Mouse (Mus musculus) hindbrain, embryonic 11.5 days (tissue): ENCODE results near the gene Eci2. TPM values are rescaled to one million over a fixed set of nuclear protein-coding genes. Genes with fewer than 3 reads are reported as not detected.
"Not testable (repeated sequence)": the region's sequence is repeated elsewhere in the genome, so short reads cannot be mapped to it uniquely, and the experiment has no call there.

Source experiments
- ATAC-seq: fragments of 200-750 bp; cut with Nextera tagmentation; 2 replicates; pipeline ENCODE4 v1.8.0; 2017; ENCODE audit warnings: mild to moderate bottlenecking, moderate TSS enrichment, moderate library complexity; ENCODE audit not compliant: low FRiP score
- DNase-seq: peaks from one replicate; pipeline ENCODE4 v3.0.0-alpha.2; 2015; ENCODE audit warnings: low spot score
- H3K27ac ChIP-seq: fragments of 300-500 bp; sonication (generic); 2 replicates; pipeline ENCODE4 v1.5.1; 2014; ENCODE audit warnings: mild to moderate bottlenecking, low read depth, low read length
- H3K27me3 ChIP-seq: fragments of 300-500 bp; sonication (generic); 2 replicates; pipeline ENCODE4 v1.6.1; 2014; ENCODE audit warnings: mild to moderate bottlenecking, low read length, moderate library complexity, mixed read lengths; ENCODE audit not compliant: control insufficient read depth, insufficient read depth
- H3K36me3 ChIP-seq: fragments of 300-500 bp; sonication (generic); 2 replicates; pipeline ENCODE4 v1.6.1; 2014; ENCODE audit warnings: mild to moderate bottlenecking, low read length, moderate library complexity, mixed read lengths; ENCODE audit not compliant: control insufficient read depth, insufficient read depth
- H3K4me1 ChIP-seq: fragments of 300-500 bp; sonication (generic); replicated peaks from 2 replicates; pipeline ENCODE4 v1.6.1; 2014; ENCODE audit warnings: low read length, mixed read lengths; ENCODE audit not compliant: control insufficient read depth, insufficient read depth
- H3K4me2 ChIP-seq: fragments of 300-500 bp; sonication (generic); replicated peaks from 2 replicates; pipeline ENCODE4 v1.6.1; 2014; ENCODE audit warnings: mild to moderate bottlenecking, low read depth, low read length
- H3K4me3 ChIP-seq: fragments of 300-500 bp; sonication (generic); 2 replicates; pipeline ENCODE4 v1.5.1; 2014; ENCODE audit warnings: low read depth, low read length
- H3K9ac ChIP-seq: fragments of 300-500 bp; sonication (generic); 2 replicates; pipeline ENCODE4 v1.6.1; 2014; ENCODE audit warnings: low read depth, low read length
- H3K9me3 ChIP-seq: fragments of 300-500 bp; sonication (generic); 2 replicates; pipeline ENCODE4 v1.6.1; 2016; ENCODE audit warnings: low read length; ENCODE audit not compliant: control insufficient read depth
- WGBS: fragments of 180-500 bp; shearing (Covaris S2); extraction: QIAGEN DNeasy Blood & Tissue Kit; methylation state at CpG from one replicate; pipeline ENCODE4 v1.1.7; 2014; 5-methylcytosine and 5-hydroxymethylcytosine counted together
- polyA plus RNA-seq: library from polyadenylated mRNA; unstranded; fragments of >200 nt; fragmentation: Nextera tagmentation; extraction: Ambion mirVana; gene quantifications from 2 replicates; pipeline ENCODE4 v1.2.1, GENCODE M21; 2014

The Eci2 gene
- polyA plus RNA-seq, 1 experiment from 2014 or later = 128 TPM

- 41% methylated on average over 1 of the region's 1 CpGs for WGBS
- ATAC-seq (no peak), DNase-seq (no peak)
Observed at GRCm38 (mm10) chr13:34973770-34974169, 53.1 kb downstream of the Eci2 start.

GRCm38 (mm10) chr13:34973149-34973548 is 53.7 kb downstream of the Eci2 start:
- Histone ChIP-seq H3K9me3 (no peaks in the 10 kb centered on the region), H3K4me1 (no peaks in the 10 kb centered on the region), H3K36me3 (no peaks in the 10 kb centered on the region), H3K9ac (no peak overlapping the region), H3K4me3 (no peak overlapping the region), H3K27me3 (no peaks in the 10 kb centered on the region), H3K27ac (no peak overlapping the region), H3K4me2 (no peak overlapping the region)
- ATAC-seq (no peak), DNase-seq (peak; percentile 57)
- WGBS = 40% methylated on average over 1 of the region's 1 CpGs

More at GRCm38 (mm10) chr13:34973770-34974169, 53.1 kb downstream of the Eci2 start:
- Histone ChIP-seq H3K4me1 (no peaks in the 10 kb centered on the region), H3K27ac (no peak overlapping the region), H3K36me3 (no peaks in the 10 kb centered on the region), H3K27me3 (no peaks in the 10 kb centered on the region), H3K9me3 (no peaks in the 10 kb centered on the region), H3K4me3 (no peak overlapping the region), H3K4me2 (no peak overlapping the region), H3K9ac (no peak overlapping the region)

- not testable (repeated sequence) for H3K9me3 ChIP-seq, ATAC-seq, H3K4me3 ChIP-seq, DNase-seq, H3K9ac ChIP-seq, H3K27ac ChIP-seq, H3K36me3 ChIP-seq, H3K27me3 ChIP-seq, H3K4me1 ChIP-seq, H3K4me2 ChIP-seq
Observed at GRCm38 (mm10) chr13:34972456-34972855, 54.4 kb downstream of the Eci2 start.

- H3K4me3 ChIP-seq, H3K9ac ChIP-seq, H3K4me2 ChIP-seq, H3K9me3 ChIP-seq, H3K27me3 ChIP-seq, H3K4me1 ChIP-seq, ATAC-seq, H3K36me3 ChIP-seq, DNase-seq, H3K27ac ChIP-seq: not testable (repeated sequence)
- 61% methylated on average over 9 of the region's 9 CpGs for WGBS
Observed at GRCm38 (mm10) chr13:34965647-34966046, 61.2 kb downstream of the Eci2 start.

DNA sequence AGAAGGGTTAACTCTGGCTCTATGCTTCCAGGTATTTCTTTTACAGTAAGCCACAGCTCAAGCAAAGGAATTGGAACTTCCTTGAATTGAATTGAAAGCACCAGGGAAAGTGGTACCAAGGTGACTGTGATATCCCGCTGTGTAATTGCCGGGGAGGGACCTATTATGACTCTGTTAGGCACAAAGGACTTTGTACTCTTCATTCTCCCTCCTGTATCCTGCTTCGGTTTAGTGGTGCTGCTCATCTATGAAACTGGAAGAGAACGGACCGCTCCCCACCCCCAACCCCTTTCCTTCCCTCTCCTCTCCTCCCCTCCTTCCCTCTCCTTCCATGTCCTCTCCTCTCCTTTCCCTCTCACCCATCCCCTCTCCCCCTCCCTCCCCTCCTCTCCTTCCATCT is 62.0 kb downstream of the Eci2 start:
- H3K36me3 ChIP-seq = no peaks in the 10 kb centered on the region
- ATAC-seq (no peak), DNase-seq (no peak)
- H3K27me3 ChIP-seq = peaks cover 2% of the 10 kb centered on the region
- H3K9me3 ChIP-seq = no peaks in the 10 kb centered on the region
- no peak overlapping the region for H3K4me3 ChIP-seq
- peak overlapping the region; percentile 54 for H3K4me2 ChIP-seq
- no peak overlapping the region for H3K9ac ChIP-seq
- WGBS = under 1% methylated on average over 5 of the region's 5 CpGs
- no peaks in the 10 kb centered on the region for H3K4me1 ChIP-seq
- no peak overlapping the region for H3K27ac ChIP-seq

DNA sequence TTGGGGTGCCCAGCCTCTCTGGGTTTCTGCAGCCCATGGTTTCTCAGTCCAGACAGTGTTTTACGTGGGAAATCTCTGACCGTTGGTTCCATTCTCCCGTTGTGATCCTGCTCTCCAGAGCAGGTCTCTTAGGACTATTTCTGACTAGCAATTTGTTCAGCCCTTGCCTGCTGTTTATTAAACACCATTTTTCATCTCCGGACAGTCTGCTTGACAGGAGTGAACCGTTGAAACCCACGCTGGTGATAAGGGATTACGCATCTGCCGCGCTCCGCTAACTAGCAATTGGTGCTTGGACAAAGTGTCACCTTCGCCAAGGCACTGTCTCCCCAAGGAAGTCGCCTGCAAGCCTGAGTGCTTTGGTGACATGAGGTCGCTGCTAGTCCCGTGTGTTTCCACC is 62.5 kb downstream of the Eci2 start:
- no peak overlapping the region for H3K27ac ChIP-seq
- DNase-seq (peak; percentile 53), ATAC-seq (peak; percentile 53; the same call in 1 of the 2 replicates)
- 5% methylated on average over 14 of the region's 14 CpGs for WGBS
- H3K9ac ChIP-seq = no peak overlapping the region
- peak overlapping the region; percentile 54 for H3K4me2 ChIP-seq
- H3K4me3 ChIP-seq = peak overlapping the region; percentile 27; the same call in 1 of the 2 replicates
- H3K9me3 ChIP-seq = no peaks in the 10 kb centered on the region
- no peaks in the 10 kb centered on the region for H3K4me1 ChIP-seq
- H3K36me3 ChIP-seq = no peaks in the 10 kb centered on the region
- H3K27me3 ChIP-seq = peaks cover 2% of the 10 kb centered on the region

DNA sequence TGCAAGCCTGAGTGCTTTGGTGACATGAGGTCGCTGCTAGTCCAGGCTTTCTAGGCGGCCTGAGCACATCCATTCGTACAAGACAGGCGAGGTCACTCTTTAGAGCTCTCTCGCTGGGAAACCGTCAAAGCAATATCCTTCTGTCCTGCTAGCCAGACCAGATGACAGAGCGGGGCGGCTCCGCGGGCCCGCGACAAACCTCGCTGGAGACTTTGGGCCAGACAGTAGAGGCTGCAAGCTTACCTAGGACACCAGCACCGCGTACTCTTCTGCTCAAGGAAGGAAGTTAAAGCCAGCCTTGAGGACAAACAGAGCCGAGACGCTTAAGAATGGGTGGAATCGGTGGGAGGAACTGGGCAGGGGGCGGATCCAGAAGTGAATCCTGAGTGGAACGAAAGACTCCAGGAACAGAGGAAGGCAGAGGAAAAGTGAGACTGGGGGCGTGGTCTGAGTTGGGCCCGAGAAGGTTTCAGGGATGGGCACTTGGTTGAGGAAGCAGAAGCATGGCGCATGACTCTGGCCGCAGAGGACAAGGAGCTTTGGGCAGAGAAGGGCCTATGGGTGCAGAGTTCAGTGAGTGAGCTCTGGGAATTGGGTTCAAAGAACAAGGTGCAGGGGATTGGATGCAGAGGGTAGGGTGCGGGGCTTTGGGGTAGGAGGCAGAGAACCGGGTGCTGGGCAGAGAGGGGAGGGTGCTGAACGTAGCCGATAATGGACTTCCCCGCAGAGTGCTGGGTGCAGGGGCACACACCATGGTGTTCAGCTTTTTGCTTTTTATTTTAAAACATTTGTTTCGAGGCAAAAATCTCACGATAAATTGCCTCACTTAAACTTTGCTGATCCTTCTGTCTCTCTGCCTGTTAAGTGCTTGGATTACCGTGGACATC is 63.1 kb downstream of the Eci2 start, which contains the start of gene Eci3:
Eci3 (minus strand) TSS at position 300 of the 887 bp plus-strand sequence.
- no peak within 1 kb of the TSS for H3K27ac ChIP-seq
- WGBS = 4% methylated on average over 32 of the region's 32 CpGs

GRCm38 (mm10) chr13:34960996-34961770 is 65.7 kb downstream of the Eci2 start:
- H3K27me3 ChIP-seq = peaks cover 2% of the 10 kb centered on the region
- DNase-seq (no peak), ATAC-seq (no peak)
- no peak overlapping the region for H3K9ac ChIP-seq
- H3K4me1 ChIP-seq = no peaks in the 10 kb centered on the region
- H3K9me3 ChIP-seq = no peaks in the 10 kb centered on the region
- no peaks in the 10 kb centered on the region for H3K36me3 ChIP-seq
- 87% methylated on average over 4 of the region's 4 CpGs for WGBS
- no peak overlapping the region for H3K27ac ChIP-seq
- no peak overlapping the region for H3K4me2 ChIP-seq
- no peak overlapping the region for H3K4me3 ChIP-seq

More for the DNA sequence above, 63.1 kb downstream of the Eci2 start, which contains the start of gene Eci3:
- peak; percentile 67 for ATAC-seq
- Histone ChIP-seq H3K4me1 (no peaks in the 10 kb centered on the region), H3K9me3 (no peaks in the 10 kb centered on the region), H3K9ac (no peak within 1 kb of the TSS), H3K4me2 (peak within 1 kb of the TSS; percentile 54), H3K27me3 (peaks cover 2% of the 10 kb centered on the region), H3K4me3 (peak within 1 kb of the TSS; percentile 27), H3K36me3 (no peaks in the 10 kb centered on the region)
- DNase-seq = peak; percentile 53
